Mouse (Mus musculus) cerebellum, postnatal 10 days (tissue): ENCODE data around the gene Ntrk3.

Experiments used
- DNase-seq, 2 experiments: peaks; one replicate each; pipeline ENCODE4 v3.0.0; 2021; ENCODE audit warnings: mixed read lengths in 2 of 2

Ntrk3 gene

DNA sequence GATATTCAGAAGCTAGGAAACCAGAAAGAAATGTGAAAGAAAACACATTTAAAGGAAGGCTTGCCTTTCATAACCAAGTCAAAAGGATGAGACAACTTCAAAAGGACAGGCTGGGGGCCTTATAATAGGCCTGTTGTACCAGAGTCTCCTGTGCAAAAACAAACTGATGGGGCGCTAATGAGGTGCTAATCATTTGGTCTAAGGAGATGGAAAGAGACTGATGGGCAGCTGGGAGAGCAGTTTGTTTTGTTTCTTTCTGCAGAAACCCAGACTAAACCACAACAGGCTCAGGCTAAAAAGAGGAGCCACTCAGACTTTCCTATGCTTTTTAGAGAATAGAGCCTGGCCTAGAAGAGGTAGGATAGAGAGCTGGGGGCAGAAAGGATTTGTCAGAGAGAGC is 554.4 kb downstream of the Ntrk3 start:
- no peak for DNase-seq

- DNase-seq: peak; percentile 11 to 26
Observed at GRCm38 (mm10) chr7:78179996-78180665, 557.7 kb downstream of the Ntrk3 start.

DNA sequence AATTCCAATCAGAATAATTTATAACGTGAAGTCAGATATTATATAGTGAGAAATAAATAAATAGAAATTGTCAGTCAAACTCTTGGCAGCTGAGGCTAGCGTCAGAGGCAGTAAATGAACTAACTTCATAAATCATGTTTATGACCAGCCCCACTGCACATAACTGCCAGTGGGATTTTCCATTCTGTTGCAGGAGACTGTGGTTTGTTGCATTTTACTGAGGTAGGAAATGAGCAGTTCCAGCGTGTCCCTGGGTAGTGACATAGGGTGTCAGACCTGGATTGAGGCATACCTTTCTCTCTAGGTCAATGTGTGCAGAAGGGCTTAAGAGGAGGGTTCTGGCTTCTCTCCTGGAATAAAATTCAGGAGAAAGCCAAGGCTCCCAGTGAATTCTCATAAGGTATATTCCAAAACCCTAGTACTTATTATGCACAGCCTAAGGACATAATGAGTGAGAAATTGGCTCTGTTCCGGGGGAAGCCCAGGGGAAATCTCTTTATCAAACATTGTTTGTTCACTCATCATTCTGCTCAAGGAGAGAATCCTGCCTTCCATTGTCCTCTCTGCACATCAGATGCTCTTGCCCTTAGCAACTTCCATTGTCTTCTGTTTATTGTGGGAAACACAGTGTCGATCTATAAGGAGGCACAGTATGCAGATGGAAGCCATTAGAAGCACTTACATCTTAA is 565.4 kb downstream of the Ntrk3 start:
- no peak for DNase-seq

DNA sequence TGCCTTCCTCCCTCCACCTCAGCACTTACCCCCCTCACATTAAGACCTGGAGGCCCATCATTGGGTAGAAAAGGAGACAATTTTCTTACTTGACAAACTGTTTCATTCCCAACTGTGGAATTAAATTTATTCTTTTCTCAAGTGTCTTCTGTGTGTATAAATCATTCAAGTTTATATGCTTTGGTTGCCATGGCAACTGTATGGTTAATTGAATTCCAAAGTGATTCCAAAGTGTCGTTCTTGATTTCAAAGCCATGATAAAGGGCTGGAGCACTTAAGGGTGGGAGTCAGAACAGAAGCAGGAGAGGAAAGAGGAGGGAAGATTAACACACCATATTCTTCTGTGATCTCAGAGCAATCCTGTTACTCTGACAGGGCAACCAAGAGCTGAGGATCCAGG is 572.3 kb downstream of the Ntrk3 start:
- no peak for DNase-seq

GRCm38 (mm10) chr7:78157946-78158345 is 579.9 kb downstream of the Ntrk3 start:
- DNase-seq: peak; percentile 7 to 10

DNA sequence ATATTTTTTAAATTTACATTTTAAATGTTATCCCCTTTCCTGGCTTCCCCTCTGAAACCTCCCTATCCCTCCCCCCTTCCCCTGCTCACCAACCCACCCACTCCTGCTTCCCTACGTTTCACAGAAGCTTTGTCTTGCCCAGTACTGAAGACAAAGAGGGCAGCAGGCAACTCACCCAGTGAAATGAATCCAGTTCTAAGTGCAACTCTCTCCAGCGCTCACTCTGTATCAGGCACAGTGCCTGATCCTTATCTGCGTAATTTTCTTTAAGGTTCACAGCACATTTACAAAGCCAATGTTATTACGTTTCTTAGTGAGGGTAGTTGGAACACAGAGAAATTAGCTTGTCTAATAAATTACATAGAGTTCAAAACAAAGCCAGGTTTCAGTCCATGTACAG is 592.6 kb downstream of the Ntrk3 start:
- no peak for DNase-seq

DNA sequence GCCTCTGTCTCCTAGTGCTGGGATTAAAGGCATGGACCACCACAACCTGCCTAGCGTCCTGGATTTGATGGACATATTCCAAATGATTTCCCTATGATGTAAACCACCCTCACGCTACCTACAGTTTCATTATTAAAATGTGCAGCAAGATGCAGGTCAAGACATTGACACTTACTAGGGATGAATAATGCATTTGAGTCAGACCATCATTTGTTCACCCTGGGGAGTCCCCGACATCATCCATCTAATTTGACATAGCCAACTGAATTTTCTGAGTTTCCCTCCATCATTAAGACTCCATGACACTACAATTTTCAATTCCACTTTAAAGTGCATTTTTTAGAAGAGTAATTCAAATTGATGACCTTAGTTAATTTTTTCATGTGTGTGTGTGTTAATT is 593.0 kb downstream of the Ntrk3 start:
- DNase-seq: no peak

DNA sequence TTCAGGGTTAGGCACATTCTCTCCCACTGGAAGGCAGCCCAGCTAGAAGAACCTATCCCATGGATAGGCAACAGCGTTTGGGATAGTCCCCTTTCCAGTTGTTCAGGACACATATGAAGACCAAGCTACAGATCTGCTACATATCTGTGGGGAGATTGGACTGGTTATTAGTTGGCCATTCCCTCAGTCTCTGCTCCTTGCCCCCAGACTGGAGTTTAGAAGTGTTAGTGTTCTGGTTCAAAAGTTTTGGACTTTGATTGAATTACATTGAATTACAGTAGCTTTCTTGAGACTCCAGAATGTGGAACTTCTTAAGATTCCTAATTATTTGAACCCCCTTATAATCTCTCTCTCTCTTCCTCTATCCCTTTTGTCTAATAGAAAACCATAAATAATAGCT is 607.8 kb downstream of the Ntrk3 start:
- no peak for DNase-seq
